Mouse (Mus musculus) gonadal fat pad, adult 2 months (tissue): Measurements from ENCODE around the gene Pla1a. TPM values are rescaled to one million over a fixed set of nuclear protein-coding genes. Genes with fewer than 3 reads are reported as not detected.

Experiments
- DNase-seq: peaks from one replicate; pipeline ENCODE4 v3.0.0-alpha.2; 2012; ENCODE audit warnings: low read depth
- polyA plus RNA-seq: library from polyadenylated mRNA; depleted of rRNA; stranded (reverse); fragments of >200 nt; gene quantifications from 2 replicates; pipeline ENCODE4 v1.2.3, GENCODE M21; 2012

Gene Pla1a
- polyA plus RNA-seq, 1 experiment = 18.2 TPM

- no peak for DNase-seq
Measured at GRCm38 (mm10) chr16:38434295-38434795, 1.4 kb upstream of the Pla1a start.

- DNase-seq = no peak
Measured at GRCm38 (mm10) chr16:38433514-38433913, 569 bp upstream of the Pla1a start.

DNA sequence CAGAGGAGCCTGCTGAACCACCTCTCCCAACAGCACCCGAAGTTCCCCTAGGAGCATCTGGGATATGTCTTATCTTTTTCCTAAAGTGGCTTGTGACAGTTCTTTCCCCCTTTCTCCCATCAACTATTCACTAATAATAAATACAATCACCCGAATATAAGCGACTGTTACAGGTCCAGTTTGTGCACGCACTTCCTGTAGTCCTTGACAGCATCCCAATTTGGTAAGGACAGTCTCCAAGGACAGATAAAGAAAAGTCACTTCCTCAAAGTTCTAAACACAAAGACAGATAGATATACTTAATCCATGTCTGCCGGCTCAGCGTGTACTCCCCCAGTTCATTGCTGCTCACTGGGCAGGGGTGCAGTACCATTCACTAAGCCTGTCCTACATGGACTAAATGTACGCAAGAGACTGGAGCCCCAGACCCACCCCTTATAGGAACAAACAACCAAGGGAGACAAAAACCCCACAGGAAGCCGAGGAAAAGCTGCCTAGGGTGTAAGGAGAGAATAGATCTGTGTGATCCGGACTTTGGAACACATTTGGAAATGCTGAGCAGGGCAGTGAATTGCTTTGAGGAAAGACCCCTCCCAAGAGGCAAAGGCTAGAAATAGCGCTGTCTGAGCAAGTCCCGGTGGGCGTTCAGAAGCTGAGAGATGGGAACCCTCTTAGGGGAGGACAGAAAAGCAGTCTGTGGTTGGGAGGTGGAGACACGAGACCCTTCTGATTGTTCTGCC is 1.3 kb downstream of the Pla1a start:
- DNase-seq = no peak

DNA sequence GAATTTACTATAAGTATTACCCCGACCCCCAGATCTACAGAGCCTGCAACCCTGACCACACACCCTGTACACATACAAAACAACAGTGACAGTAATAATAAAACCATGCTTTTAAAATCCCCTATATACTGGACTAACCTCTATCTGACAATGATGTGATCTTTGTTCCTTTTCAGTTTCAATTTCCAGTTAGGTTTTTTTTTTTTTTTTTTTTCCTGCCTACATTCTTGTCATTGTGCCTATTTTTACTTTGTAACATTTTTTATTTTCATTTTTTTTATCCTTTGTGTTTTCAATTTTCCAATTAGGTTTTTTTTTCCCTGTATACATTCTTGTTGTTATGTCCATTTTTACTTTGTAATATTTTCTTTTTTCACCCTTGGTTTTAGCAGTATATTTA is 7.1 kb downstream of the Pla1a start:
- no peak for DNase-seq

- no peak for DNase-seq
Measured at GRCm38 (mm10) chr16:38425374-38425773, 7.6 kb downstream of the Pla1a start.

DNA sequence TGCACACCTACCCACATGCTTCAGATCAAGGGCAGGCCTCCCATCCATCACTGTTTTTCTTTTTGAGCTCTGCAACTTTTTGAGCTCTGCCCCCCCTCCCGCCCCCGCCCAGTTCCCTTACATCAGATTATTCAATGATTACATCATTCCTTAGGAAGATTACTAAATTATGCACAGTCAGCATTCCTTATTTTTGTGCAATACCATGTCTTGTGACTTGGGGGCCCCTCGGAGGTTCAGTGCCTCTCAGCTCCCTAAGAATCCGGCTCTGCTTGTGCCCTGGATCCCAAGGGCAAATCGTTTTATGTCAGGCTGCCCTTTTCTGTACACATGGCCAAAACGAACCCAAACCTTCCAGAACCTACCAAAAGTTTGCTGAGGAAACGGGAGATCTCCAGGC is 18.0 kb downstream of the Pla1a start:
- no peak for DNase-seq

GRCm38 (mm10) chr16:38408416-38408815 is 24.5 kb downstream of the Pla1a start:
- no peak for DNase-seq

DNA sequence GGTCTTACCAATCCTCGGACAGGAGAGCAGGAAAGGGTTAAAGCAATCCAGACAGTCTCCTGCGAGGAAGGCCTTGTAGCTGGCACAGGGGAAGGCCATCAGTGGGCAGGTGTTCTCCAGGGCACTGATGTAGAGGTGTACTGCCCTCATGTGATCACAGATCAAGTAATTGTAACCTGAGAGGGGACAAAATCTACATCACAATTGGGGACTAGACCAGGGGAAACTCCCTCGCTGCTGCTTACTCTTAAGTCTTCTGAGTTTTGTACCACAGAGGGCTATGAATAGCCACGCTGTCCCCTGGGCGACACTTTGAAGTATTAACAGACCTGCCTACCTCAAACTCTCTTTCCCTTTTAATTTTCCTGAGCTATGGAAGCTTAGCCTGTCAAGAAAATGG is 25.4 kb downstream of the Pla1a start:
- no peak for DNase-seq

GRCm38 (mm10) chr16:38406708-38407107 is 26.2 kb downstream of the Pla1a start:
- DNase-seq = no peak

GRCm38 (mm10) chr16:38406293-38406692 is 26.7 kb downstream of the Pla1a start:
- DNase-seq = no peak

- no peak for DNase-seq
Measured at GRCm38 (mm10) chr16:38403639-38404038, 29.3 kb downstream of the Pla1a start.

- DNase-seq = no peak
Measured at GRCm38 (mm10) chr16:38401468-38401867, 31.5 kb downstream of the Pla1a start.

DNA sequence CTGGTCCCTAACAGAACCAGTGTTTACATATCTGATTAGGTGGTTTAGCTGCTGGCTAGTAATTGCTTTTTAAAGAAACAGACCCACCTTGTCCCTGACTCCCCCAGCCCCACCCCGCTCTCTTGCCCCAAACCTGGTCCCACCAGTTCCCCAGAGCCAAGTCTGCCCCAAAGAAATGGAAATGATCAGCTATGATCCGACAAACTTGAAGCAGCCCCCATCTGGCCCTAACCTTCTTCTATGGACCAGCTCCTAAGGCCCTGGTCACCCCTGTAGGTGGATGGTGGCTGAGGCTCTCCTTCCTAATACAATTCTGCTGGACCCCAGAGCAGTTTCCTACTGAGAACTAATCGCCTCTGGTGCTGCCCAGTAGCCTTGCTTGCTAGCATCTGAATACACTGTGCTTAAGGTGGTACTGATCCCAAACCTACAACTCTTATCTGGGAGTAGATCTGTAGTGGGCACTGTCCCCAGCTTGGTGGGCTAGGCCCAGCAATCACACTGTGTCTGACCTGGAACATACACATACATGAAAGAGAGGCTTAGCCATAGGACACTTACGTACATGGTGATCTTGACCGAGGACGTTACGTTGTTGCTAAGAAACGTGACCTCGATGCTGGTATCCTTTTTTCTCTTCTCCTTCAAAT is 32.5 kb downstream of the Pla1a start:
- DNase-seq = no peak

GRCm38 (mm10) chr16:38399531-38400231 is 33.3 kb downstream of the Pla1a start:
- DNase-seq = peak; percentile 64

DNA sequence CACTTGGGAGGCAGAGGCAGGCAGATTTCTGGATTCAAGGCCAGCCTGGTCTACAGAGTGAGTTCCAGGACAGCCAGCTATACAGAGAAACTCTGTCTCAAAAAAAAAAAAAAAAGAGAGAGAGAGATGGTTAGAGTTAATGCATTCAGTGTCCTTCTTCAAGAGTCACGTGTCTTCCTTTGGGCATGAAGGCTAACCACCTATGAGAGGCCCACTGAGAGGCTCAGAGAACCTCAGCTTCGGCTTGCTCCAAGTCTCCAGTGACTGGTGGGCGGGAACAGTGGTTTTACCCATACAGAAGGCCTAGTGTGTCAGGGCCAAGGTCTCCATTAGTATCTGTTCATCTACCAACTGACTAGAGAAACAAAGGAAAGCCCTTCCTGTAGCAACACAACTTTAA is 33.9 kb downstream of the Pla1a start:
- DNase-seq = no peak

- DNase-seq = no peak
Measured at GRCm38 (mm10) chr16:38398266-38398665, 34.7 kb downstream of the Pla1a start.

DNA sequence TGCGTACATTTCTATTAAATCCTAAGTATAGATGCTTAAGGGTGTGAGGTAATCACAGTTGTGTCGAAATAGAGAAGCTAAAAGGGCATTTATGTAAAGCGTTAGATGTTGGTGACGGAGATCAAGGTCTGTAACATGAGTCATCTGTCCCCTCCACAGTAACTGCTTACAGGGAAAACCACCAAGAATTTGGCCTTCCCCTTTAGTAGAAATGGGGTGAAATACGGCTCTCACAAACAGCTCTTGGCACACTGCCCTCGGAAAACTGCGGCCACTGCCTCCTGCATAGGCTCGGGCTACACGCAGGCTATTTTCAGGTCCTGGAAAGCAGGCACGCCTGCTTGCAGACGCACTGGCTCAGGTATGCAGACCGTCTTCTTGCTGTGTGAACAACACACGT is 36.8 kb downstream of the Pla1a start:
- peak; percentile 9 for DNase-seq

DNA sequence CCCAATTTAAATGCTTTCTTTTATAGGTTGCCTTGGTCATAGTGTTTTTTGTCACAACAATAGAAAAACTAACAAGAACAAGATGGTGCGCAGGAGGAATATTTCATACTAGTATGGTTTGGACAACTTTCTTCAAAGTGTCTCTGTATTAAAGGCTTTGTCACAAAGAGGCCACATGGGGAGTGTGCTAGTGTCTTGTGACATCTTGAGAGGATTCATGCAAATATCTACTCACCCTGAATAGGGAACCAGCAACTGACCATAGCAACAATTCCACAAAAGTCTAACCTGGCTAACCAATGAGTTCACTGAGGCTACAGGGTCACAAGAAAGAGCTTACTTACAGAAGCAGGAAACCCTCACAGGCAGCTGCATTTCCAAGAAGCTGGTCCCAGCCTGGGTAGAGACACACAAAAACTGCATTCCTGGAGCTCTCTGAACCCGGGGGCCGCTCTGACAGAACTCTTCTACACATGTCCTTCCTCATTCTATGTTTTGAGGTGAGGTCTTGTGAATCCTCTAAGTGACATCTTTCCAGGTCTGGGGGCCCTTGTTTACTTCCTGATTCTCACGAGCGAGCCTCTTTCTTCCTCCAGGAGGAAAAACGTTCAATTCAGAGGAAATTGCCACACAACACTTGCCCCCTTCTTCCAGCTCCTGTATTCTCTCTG is 37.8 kb downstream of the Pla1a start:
- no peak for DNase-seq

GRCm38 (mm10) chr16:38394191-38394618 is 38.7 kb downstream of the Pla1a start:
- DNase-seq = no peak

- no peak for DNase-seq
Measured at GRCm38 (mm10) chr16:38392126-38392894, 40.6 kb downstream of the Pla1a start.

GRCm38 (mm10) chr16:38390322-38390721 is 42.6 kb downstream of the Pla1a start:
- no peak for DNase-seq
